Mouse (Mus musculus): ENCODE data around the gene Ppfibp1.

The Ppfibp1 gene

DNA sequence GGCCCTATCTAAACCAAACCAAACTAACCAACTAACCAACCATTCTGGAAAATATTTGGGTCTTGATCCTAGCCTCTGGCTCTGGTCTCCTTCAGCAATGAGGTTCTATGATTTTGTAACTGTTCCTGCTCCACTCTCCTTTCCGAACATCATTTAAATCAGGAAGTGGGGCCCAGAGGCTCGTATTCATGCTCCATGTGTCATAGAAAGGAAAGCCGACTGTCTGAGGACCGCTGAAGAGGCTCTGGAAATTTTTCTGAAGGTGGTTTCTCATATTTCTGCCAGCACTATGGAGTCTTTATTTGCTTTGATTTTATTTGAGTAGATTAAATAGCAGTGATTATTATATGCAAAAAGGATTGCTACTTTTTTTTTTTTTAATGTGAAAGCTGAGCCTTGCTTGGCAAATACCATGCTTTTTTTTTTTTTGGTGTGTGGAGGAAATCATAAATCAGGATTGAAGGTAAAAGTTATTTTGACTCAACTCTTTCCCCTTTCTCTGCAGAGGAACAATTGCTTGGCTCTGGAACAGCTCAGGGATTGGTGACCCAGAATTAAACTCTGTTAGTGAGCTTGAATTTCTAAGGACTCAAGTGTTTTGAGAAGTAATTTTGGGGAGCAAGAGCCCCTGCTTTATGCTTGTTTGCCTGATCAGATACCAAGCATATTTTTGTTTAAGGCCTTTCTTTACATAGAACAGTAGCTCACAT is 25.4 kb downstream of the Ppfibp1 start:
- DNase-seq (ENCODE audit: low spot score in 2 of 2), result no peak

DNA sequence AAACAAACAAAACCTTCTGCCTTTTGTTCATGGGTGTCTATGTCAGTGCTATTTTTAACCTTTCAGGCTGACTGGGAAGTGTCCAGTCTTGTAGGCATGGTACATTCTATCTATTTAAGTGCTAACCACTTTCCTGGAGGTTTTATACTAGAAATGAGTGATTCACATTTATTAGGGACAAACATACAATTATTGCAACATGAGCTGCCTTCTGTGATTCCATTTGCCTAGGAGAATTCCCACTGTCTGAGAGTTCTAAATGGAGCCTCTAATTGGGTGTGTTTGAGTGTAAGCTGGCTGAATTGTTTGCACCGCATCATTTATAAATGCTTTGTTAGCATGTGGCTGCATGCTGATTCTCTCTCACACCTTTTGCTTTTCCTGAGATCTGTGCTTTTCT is 27.5 kb downstream of the Ppfibp1 start:
- DNase-seq (ENCODE audit: low spot score in 2 of 2), result no peak

DNA sequence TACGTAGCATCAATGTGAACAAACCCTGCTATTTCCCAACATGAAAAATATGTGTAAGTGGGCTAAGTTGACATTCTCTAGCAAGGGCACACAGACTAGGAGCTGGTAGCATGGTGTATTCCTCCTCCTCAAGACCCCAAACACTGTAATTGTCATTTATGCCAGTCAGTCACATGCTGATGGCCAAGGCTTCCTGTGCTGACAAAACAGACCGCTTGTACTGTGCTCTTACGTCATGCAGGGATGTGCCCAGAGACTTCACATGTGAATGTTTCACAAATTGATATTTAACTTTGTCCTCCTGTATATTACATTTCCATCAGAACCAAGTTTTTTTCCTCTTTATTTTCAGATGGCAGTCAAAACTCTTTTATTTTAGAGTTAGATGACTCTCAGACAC is 29.1 kb downstream of the Ppfibp1 start:
- DNase-seq (ENCODE audit: low spot score in 2 of 2), result no peak

DNA sequence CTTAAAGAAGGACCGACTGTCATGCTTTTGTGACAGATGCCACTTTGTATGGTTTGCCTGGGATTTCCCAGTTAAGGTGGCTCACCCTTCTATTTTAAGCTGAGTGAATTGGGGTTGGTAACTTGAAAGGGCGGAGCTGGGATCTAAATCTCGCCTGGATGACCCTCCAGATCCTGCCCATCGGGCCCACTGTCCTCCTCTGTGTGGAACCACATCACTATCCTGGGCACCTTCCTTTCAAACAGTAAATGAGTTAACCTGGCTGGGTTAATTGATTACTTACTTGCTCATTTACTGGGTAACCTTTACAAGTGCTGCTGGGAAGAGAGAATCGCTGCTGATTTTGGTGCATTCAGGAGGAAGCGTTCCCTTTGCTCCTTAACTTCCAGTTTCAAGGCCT is 30.1 kb downstream of the Ppfibp1 start:
- DNase-seq (ENCODE audit: low spot score in 2 of 2), result no peak

DNA sequence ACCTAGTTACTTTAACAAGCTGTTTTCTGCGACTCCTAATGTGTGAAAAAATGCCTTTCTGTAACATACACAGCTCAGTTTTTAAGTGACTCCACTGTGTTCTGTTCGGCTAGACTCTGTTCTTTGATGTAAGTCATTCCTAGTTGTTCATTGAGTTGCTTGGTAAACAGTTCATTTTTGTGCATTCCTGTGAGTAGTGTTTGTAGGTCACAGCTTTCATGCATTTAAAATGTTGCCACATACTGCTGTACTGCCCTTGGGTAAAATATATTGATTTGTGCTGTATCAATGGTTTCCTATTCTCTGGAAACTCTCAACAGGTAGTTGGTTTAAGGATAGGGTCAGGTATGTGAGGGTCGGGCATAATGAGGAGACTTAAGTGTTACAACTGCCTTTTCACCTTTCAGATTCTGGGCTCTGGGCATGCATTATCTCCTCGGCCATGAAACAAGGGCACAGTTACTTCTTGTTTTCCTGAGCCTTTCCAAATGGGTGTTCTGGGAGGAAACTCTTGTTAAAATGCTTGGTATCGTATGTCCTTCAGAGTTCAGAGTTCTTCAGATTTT is 38.2 kb downstream of the Ppfibp1 start:
- DNase-seq (ENCODE audit: low spot score in 2 of 2), result no peak

DNA sequence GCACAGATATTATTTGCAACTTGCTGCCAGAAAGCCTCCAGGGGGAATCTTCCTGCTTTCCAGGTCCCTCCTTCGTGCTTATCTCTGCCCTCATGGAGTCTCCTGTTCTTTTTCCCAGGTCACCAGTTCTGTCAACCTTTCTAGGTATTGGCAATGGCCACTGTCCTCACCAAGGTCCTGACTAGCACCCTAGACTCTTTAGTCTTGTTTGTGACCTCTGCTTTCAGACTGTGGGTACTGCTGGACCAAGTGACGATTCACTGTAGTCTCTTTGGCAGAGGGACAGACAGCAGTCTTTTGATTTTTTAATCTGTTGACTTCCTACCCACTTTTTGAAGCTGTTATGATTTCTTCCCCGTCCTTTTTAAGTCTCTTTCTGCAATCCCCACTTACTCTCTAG is 39.8 kb downstream of the Ppfibp1 start:
- no peak for DNase-seq (ENCODE audit: low spot score in 2 of 2)

DNA sequence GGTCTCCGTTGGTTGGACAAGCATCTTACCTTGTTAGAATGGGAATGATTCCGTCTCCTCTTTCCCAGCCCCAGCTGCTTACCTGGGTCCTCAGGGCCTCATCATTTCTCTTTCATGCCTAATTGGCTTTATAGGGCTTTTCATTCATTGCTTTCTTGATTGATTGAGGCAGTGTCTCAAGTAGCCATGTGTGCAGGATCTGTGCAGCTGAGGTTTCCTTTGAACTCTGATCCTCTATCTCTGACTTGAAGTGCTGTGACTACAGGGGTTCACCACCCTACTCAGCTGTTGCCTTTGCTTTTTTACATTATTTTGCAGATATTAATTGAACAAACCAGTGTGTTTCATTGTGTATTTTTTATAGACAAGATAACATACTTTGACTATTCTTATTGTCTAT is 40.7 kb downstream of the Ppfibp1 start:
- no peak for DNase-seq (ENCODE audit: low spot score in 2 of 2)

DNA sequence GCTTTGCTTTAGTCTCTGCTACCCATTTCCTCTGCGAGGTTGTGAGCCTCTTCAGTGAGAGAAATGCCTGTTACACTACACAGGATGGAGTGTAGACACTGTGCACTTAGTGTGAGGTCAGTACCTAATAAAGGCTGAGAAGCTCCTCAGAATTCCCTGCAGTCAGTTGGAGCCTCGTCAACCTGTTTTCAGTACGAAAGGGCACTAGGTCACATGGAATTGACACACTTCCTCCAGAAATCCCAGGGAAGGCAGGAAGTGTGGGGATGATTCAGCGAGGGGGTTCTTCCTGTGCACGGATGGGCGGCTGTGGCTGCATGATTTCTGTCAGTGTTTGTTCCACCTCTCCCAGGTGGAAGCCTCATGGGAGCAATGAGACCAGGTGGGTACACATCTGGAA is 44.8 kb downstream of the Ppfibp1 start:
- no peak for DNase-seq (ENCODE audit: low spot score in 2 of 2)

DNA sequence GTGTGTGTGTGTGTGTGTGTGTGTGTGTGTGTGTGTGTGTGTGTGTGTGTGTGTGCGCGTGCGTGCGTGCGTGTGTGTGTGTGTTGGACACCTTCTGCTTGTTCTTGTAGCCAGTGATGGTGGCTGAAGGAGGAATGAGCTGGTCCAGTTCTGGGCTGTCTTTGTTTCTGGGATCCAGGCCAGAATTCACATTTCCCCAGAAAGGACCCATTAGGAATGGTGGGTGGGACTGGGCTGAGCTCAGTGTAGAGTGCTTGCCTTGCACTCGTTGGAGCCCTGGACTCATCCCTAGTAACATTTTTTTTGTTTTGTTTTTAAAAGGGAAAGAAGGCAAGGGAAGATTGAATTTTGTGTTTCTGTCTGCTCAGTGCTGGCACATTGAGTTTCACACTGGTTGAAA is 47.7 kb downstream of the Ppfibp1 start:
- DNase-seq (ENCODE audit: low spot score in 2 of 2), result no peak

DNA sequence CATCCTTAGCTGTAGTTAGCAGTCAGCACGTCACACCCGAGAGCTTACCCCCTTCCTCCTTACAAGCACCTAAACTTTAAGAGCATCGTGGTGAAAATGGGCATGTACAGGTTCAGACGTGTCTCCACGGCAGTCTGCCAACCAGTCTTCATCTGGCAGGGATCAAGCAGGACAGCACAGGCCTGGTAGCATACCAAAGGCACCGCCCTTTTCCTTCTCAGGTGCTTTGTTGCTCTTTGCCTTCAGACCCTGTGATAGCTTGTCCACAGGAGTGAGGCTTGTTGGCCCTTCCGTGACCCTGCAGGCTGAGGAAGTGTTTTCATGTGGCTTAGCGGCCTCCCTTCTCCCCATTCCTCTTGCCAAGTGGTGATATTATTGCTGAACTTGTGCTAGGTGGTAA is 50.7 kb downstream of the Ppfibp1 start:
- no peak for DNase-seq (ENCODE audit: low spot score in 2 of 2)

DNA sequence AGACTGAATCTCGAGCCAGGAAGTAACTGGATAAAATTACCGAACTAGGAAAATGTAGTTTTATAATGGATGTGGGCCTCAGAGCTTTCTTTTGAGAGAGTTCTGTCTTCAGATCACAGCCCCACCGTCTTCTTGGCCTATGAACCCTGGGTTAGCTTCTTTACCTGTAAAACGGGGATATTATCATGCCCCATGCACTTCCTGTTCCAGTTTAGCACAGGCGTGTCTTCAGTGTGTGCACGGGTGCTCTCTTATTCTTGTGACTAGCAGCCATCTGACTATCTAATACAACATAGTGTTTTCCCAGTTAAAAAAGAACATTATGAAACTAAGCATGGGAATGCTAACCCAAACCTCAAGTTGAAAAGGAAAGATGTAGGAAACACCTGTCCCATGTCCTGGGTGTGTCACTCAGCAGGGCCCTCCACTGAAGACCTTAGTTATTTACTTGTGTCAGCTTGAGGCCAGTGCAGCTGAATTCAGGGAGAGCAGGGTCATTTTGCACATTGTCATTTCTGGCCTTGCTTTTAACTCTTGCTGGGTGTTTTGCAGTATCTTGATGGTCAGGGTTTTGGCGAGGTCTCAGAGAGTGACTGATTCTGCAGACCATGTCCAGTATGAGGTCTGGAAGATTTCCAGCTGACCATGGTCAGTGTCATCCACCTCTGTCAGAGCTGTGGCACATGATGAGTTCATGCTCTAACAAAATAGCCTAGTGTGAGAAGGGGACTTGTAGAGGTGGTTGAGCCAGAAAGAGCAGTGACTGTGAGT is 53.4 kb downstream of the Ppfibp1 start:
- DNase-seq (ENCODE audit: low spot score in 2 of 2), result no peak

DNA sequence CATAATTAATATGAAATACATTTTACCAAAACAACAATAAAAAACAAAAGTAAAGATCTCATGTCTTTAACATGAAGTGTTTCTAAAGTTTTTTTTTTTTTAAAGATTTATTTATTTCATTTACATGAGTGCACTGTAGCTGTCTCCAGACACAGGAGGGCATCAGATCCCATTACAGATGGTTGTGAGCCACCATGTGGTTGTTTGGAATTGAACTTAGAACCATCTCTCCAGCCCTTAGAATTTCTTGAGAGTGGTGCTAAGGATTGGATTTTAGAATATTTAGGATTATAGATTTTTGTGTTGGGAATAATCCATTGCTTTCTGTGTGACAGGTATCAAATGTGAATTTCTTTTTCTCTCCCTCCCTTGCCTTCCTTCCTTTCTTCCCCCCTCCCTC is 55.7 kb downstream of the Ppfibp1 start:
- DNase-seq (ENCODE audit: low spot score in 2 of 2), result no peak

DNA sequence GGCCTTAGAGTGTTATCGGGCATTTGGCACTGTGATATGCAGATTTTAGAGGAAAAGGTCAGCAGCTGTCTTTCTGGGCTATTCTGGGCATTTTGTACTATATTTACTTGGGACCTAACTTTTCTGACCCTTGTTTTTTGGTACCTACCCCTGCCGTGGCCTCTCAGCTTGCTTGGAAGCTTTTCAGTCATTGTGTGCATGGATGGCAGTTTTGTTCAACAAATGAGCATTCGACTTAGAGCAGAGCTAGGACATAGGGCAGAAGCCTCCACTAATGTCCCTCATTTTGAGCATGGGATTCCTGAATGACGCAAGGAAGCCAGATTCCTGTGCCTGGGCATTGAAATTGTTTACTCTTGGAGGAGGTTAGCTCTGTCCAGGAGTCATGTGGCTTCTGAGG is 56.5 kb downstream of the Ppfibp1 start:
- no peak for DNase-seq (ENCODE audit: low spot score in 2 of 2)

DNA sequence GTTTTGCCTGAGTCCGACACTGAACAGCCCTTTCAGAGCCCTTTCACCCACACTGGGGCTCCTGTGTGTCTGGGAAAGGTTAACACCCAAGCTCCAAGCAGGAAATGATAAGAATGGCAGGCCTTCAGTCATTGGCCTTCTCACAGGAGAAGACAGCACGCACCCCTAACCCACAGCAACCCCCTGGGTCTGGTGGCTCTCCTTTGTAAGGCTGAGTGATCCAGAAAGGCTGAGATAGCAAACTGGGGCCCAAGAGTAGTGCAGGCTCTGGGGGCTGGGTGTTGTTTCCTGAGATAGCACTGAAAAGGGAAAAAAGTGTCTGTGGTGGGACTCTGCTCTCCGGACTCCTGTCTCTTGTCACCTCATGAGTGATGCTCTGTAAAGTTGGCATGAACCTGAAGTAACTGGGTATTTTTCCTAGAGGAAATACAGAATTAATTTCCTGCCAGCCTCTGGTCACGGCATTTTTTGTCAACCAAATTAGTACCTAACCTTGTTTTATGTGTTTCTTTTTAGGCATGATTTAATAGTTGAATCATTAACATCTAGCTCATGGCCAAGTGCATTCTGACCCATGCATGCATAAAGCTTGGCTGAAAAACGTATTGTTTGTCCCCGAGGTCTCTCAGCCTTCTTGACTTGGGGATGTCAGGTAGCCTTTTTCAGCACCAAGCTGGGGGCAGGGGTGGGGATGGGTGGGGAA is 58.2 kb downstream of the Ppfibp1 start:
- no peak for DNase-seq (ENCODE audit: low spot score in 2 of 2)

DNA sequence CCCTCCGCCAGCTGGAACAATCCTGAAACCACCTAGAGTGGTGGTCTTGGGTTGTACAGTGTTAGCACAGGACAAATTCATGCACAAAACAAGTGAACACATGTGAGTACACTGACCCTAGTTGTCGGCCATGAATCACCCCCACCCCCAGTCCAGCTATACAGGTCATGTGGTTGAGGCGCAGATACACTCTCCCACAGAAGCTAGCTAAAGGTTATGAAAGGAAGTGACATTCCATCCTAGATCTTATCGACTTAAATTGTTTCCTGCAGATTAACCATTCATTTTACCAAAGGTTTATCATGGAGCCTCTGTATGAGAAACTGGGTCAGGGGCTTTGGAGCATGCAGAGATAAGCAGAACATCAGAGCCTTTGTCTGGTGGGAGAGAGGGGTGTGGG is 58.9 kb downstream of the Ppfibp1 start:
- DNase-seq (ENCODE audit: low spot score in 2 of 2), result no peak

DNA sequence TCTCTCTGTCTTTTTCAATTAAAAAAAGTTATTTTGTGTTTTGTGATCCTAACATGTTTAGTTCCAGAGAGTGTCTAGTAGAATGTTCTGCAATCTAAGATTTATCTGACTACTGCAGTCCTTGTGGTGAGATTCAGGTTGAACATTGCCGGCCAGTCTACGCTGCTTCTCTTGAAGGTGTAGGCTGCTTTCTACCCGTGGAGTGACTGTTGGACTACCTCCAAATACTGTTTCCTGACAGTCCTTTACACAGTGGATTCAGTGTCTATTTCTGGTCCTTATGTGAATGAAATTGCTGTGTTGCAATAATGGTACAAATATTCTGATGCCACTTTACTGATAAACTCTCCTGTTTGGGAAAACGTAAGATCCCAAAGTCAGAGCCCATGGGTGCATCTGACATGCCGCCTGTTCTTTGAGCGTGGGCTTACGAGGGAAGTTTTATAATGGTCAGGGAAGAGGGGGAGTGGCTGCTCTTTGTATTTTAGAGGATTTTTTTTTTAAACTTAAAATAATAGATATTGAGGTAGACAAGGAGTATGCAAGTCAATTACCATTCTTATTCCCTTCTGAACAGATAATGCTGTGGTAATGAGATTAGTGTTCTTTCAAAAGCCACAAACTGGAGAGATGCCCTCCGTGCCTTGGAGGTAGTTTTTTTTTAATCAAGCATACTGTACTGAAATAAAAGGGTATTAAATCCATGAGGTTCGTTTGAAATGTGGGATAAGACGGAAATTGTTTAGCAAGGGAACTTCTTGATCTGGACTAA is 61.6 kb downstream of the Ppfibp1 start:
- no peak for DNase-seq (ENCODE audit: low spot score in 2 of 2)

DNA sequence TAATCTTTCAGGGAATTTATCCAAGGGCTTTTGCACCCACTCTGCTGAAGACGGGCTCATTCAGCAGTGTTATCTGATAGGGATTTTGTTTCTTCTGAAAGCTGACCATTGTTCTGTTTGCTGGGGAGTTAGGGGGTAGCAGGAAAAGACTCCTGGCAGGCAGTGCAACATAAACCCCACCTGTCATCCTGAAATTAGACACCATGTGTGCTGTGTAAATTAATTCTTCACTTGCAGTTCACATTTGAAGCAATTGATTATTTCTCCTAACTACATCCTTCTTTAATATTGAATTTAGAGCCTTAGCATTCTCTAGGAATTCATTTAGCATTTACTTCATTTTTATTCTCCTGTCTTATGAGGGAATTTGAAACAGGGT is 62.2 kb downstream of the Ppfibp1 start:
- DNase-seq (ENCODE audit: low spot score in 2 of 2), result no peak

DNA sequence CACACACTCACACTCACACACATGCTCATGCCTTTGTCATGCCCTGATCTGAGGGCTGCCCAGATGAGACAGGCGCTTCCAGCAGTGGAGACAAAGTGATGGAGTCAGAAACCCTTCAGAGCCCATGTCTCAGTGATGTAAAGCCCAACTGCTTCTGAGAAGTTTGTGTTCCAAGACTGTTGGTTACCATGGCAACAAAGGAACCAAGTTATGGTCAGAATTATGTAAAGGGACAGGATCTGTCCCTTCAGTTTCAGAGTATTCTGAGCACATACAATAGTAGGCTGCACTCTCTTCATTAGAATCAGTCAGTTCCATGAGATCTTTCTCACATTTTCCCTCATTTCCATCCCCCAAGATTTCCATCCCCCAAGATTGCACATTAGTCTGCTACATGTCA is 66.0 kb downstream of the Ppfibp1 start, which contains the start of gene 1700034J05Rik:
1700034J05Rik (minus strand) TSS at position 165 of the 400 bp plus-strand sequence.
- no peak for DNase-seq (ENCODE audit: low spot score in 2 of 2)

DNA sequence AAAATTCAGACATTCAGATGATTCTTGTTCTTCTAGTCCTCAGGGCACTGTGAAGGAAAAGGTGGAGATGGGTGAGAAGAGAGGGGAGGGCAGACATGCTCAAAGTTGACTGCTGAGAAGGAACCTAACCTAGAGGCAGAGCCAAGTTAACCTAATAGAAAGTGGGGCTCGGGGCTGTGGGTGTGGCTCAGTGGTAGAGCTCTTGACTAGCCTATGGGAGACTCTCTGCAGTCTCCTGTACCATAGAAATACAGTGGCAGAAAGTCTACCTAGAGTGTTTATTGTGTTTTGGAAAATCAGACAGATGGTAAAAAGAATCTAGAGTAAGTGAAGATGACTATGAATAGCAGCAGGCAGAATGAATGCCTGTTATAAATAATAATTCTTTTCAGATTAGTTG is 67.2 kb downstream of the Ppfibp1 start:
- DNase-seq (ENCODE audit: low spot score in 2 of 2), result no peak

DNA sequence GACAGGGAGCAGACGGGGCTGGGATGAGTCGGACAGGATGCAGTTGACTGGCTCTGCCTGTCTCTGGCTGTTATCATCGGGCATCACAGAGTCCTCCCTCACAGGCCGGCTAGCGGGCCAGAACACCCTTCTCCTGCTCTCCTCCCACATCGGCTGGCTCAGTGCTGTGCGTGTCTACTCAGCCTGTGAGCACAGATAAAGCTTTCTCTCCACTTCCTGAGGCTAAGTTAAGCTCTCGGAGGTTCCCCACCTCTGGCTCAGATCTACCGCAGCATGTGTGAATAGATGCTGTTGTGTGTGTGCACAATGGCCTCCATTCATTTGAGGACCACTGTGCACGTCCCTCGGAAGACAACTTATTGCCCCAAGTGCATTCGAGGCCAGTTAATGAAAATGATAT is 67.6 kb downstream of the Ppfibp1 start:
- no peak for DNase-seq (ENCODE audit: low spot score in 2 of 2)

DNA sequence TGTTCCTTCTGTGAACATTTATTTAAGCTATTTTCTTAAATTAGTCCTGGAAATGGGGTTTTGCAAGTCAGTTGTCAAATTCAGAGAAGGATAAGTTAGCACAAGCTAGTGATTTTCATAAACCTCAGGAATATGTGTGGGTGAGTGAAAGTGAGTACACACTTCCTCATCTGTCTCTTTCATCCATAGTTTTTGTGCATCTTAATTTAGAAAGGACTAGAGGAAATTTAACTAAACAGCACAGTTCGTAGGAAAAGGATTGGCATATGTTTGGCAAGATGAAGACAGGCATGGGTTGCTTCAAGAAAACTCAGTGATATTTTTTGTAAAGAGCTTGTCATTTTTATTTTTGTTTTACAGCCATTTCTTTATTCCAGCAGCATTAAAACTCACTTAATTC is 68.7 kb downstream of the Ppfibp1 start:
- DNase-seq (ENCODE audit: low spot score in 2 of 2), result no peak

DNA sequence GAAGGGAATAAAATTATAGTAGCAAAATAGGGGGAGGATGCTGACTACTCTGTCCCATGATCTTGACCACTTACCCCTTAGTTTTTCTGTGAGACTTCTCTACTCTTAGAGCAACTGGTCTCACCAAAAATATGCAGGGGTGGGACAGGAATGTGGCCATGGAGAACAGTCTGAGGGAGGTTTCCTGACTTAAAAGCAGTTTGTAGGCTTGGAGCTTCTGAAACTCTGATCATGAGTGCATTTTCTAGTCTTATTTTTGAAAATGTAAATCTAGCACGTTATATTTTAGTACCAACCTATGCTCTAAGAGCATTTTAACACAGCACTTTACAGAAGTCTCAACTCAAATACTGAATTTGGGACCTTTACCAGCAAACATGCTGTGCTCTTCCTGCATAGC is 70.4 kb downstream of the Ppfibp1 start:
- DNase-seq (ENCODE audit: low spot score in 2 of 2), result no peak

Measured in cerebellum, postnatal 4 days (tissue).